Mouse (Mus musculus) fibroblast of lung, adult 2 months (primary cell): ENCODE data around the gene Baiap2l1.

ENCODE experiments used
- DNase-seq: peaks from one replicate; pipeline ENCODE4 v3.0.0-alpha.2; 2011; ENCODE audit warnings: low read depth

Gene Baiap2l1

GRCm38 (mm10) chr5:144284599-144284998, 73.3 kb downstream of the Baiap2l1 start:
- no peak for DNase-seq

DNA sequence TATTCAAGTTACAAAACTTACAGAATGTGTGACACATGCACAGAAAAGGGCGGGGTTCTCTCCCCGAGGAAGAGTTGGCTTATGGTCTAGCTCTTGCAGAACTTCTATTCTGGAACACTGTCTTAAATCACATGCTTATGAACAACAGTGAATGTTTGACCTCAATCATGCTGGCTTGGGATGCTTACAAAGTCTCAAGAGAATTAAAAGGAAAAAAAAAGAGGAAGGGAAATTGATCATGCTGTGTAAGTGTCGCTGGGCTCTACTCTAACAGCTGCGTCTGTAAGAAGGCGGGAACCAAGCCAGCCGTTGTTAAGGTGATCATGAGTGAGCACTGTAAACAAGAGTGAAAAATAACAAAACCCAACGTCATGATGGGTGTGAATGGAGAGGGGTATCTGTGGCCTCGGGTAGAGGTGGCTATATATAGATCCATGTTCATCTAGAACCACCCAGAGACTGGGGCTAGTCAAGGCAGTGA, 74.3 kb downstream of the Baiap2l1 start:
- DNase-seq, result no peak

DNA sequence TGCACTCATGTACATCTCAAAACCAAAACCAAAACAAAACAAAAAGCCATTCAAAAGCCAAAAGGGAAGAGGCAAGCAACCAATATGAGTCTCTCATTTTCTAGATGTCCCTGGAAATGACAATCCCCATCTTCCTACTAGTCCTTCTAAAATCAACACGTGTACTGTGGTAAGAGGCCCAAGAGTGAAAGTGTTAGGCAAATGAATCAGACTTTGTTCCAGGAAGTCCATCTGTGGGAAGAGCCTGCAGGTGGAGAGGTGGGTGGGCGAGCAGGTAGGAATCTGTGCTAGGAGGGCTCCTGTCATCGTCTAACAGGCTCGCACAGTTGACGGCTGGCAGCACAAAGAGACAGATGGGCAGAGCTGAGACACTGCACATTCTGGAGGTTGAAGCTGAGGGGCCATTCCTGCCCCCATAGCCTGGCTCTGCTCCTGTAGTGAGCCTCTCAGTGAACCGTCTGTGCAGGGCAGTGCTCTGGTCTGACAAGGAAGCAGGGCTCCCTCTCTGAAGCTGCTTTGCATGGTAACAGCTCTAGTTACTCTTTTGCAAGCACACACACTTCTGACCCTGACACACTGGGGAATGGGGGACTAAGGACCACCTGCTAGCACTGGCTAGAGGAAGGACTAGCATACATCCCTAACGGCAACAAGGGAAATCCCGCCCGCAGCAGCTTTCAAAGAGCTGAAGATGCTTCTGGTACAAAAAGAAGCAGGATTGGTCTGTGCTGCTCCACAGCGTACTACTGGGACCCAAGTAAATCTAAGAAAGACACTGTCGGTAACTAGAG, 75.2 kb downstream of the Baiap2l1 start:
- no peak for DNase-seq

DNA sequence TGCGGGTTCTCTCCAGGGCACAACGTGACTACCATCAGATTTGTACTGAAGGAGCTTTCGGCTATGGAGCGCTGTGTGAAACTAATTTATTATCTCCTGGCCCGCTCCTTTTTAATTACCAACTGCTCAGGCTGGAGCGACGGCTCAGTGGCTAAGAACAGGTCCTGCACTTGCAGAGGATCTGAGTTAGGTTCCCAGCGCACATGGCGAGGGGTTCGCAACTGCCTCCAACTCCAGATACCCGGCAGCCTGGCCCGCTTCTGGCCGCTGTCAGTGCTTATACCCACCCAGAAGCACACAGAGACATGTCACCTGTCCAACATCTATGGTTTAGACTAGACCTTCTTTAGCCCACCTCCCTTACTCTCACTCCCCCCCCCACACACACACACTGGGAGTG, 78.0 kb downstream of the Baiap2l1 start:
- no peak for DNase-seq

DNA sequence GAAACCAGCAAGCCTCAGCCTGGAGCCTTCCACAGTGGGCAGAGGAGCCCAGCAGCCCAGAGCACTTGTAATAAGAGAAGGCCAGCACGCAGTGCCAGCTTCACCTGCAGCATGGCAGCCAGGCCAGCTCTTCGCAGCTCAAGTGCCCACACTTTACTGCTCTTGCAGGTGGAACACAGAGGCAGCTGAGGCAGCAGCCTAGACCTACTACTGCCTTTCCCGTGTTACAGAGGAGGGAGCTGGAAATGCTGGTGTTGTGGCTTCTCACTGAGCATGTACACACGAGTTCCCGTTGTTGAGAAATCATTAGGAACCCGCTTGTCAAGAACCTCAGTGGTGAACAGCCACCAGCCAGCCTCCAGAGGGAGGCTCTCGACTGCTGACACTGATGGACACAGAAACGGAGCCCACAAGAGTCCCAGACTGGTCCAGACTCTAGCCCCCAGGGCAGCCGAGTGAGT, 78.8 kb downstream of the Baiap2l1 start:
- no peak for DNase-seq

DNA sequence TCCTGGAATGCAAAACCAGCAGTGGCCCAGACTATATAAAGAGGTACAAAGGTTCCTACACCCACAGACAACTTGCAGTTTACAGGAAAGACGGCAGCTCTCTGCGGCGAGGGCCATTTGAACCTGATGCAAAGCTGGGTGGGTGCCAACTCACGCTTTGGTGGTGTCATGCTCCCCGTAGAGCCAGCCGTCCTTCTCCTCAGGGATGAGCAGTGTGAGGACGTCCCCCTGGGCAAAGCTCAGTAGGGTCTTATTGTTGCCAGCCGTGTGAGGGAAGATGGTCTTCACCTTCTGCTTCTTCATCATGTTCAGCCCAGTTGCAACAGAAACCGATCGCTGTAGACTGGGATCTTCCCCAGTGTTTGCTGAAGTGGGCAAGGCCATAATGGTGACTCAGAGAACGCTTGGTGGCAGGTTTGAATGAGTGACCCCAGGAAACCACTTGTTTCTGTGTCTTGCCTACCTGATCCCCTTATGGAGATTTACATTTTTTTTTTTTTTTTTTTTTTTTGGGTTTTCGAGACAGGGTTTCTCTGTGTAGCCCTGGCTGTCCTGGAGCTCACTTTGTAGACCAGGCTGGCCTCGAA, 79.4 kb downstream of the Baiap2l1 start:
- DNase-seq, result no peak

GRCm38 (mm10) chr5:144276898-144277630, 80.8 kb downstream of the Baiap2l1 start:
- DNase-seq, result no peak

GRCm38 (mm10) chr5:144274904-144275303, 83.0 kb downstream of the Baiap2l1 start:
- no peak for DNase-seq

GRCm38 (mm10) chr5:144271772-144272171, 86.1 kb downstream of the Baiap2l1 start:
- no peak for DNase-seq

GRCm38 (mm10) chr5:144271118-144271517, 86.8 kb downstream of the Baiap2l1 start:
- no peak for DNase-seq

- no peak for DNase-seq
These were observed 87.5 kb downstream of the Baiap2l1 start for GRCm38 (mm10) chr5:144270420-144270819.

DNA sequence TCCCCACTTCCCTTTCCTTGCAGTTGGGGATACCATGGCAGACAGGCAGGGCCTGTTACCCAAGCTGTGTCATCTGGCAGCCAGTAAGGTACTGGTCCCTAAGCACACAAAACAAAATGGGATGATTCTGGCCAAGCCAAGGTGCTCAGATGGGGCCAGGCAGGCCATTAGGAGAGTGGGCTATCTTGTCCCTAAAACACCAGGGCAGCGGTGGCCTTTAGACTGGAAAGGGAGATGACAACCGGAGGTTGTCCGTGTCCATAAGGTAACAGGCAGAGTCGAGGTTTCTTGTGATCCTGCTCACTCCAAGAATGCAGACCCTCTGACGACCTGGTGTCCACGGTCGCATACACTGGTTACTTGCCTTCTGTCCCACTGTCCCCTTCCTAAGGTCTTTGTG, 88.0 kb downstream of the Baiap2l1 start:
- DNase-seq, result no peak

GRCm38 (mm10) chr5:144267535-144268241, 90.2 kb downstream of the Baiap2l1 start:
- DNase-seq, result no peak

DNA sequence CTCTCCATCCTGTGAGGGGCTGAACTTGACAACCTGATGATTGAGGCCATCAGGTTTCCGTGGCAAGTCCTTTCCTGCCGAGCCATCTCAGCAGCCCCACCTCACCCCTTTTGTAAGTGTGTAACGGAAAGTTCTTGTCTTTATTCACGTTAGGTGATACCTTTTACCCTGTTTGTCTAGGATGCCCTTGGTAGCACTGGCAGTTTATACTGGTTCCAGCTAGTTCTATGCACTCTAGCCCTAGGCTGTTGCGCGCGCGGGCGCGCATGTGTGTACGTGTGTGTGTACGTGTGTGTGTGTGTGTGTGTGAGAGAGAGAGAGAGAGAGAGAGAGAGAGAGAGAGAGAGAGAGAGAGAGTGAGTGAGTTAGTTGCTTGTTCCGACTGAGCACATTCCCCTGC, 94.4 kb downstream of the Baiap2l1 start:
- no peak for DNase-seq

- DNase-seq, result no peak
These were observed 94.8 kb downstream of the Baiap2l1 start for GRCm38 (mm10) chr5:144263082-144263481.

- no peak for DNase-seq
These were observed 96.1 kb downstream of the Baiap2l1 start for GRCm38 (mm10) chr5:144261829-144262228.

- DNase-seq, result no peak
These were observed 96.6 kb downstream of the Baiap2l1 start for GRCm38 (mm10) chr5:144261309-144261708.

GRCm38 (mm10) chr5:144260464-144260863, 97.4 kb downstream of the Baiap2l1 start:
- no peak for DNase-seq

DNA sequence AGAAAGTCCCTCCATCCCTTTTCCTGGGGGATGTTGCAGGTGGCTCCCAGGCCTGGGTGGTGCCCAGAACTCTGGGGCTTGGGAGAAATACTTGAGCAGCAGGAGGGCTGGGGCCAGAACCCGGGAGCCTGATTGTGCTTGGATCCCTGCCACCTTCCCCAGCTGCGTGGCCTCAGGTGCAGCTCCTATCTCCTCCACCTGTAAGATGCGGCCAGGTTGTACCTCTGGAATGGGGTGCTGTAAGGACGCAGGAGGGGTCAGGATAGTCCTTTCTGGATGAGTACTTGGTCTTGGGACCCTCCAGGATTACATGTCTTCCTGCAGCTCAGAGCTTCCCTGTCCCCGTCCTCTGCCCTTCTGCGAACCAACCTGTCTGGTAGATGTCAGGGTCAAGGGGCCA, 98.7 kb downstream of the Baiap2l1 start:
- no peak for DNase-seq

DNA sequence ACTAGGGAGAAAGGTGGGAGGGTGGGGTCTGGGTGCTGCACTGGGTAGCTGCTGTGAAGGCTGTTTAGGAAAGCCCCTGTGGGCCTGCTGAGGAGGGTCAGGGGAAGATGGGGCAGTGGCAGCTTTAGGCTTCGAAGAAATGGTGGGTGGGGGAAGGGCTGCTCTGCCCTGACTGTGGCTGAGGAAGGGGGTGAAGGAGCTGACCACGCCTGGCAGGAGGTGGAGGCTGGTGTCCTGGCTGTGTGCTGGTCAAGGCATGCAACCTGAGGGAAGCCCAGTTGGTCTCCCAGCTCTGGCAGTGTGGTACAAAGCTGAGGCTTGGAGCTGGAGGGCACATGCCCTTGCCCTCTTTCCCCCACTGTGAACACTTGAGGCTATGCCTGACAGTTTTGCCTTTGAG, 99.2 kb downstream of the Baiap2l1 start:
- DNase-seq, result no peak

- DNase-seq, result peak; percentile 46
These were observed 99.7 kb downstream of the Baiap2l1 start for GRCm38 (mm10) chr5:144258131-144258611.
